8 mouse cellular contexts compared by ENCODE assay signal in genomic region chr10:85929208-85929591, GRCm38 (mm10). TPM values are rescaled to one million over a fixed set of nuclear protein-coding genes. Genes with fewer than 3 reads are reported as not detected.
A peak's percentile ranks its signal among the peaks of the same experiment; 100 is the strongest.
DNase-seq lines count a peak whose midpoint lies in the region; ATAC-seq and TF ChIP-seq lines count a peak whose summit lies in the region.

No protein-coding gene starts in this region.

- H3K4me3 ChIP-seq in heart, embryonic 11.5 days (ENCODE audit: low read depth, low read length), result no peak overlapping the region
- H3K4me3 ChIP-seq in CH12.LX (replicated peaks in 1 of 3; ENCODE audit: low read depth in 2 of 3, low read length in 2 of 3, poor library complexity in 1 of 3), result peak overlapping the region in 2 of 3 experiments; percentile 34 to 55
- H3K4me3 ChIP-seq in forebrain, embryonic 10.5 days, result peak overlapping the region; percentile 61
- peak overlapping the region; percentile 60 for H3K4me3 ChIP-seq in limb, embryonic 13.5 days

- TF ChIP-seq CTCF in CH12.LX (conservative IDR thresholded peaks at IDR 0.05 in 1 of 2, IDR thresholded peaks at IDR 0.05 in 1 of 2; ENCODE audit: low read depth in 2 of 2, low read length in 2 of 2), result no peak

- no peak for TF ChIP-seq EP300 in CH12.LX (IDR thresholded peaks at IDR 0.05; ENCODE audit: low read length)

- dilution Hi-C loops in CH12.LX (cut with MboI; ENCODE audit: extremely low pct_ligation_motif_present, extremely low pct_unique_long_range_greater_than_20kb, low sequenced_read_pairs), result no loop called here

- no peak for TF ChIP-seq RAD21 in CH12.LX (IDR thresholded peaks at IDR 0.05; ENCODE audit: low read depth, low read length)

- H3K27me3 ChIP-seq in heart, embryonic 11.5 days (ENCODE audit: control insufficient read depth, insufficient read depth, low read length), result peaks cover 15% of the 10 kb centered on the region
- H3K27me3 ChIP-seq in CH12.LX (replicated peaks), result peaks cover 23% of the 10 kb centered on the region
- peaks cover 43% of the 10 kb centered on the region for H3K27me3 ChIP-seq in forebrain, embryonic 10.5 days (ENCODE audit: poor library complexity, severe bottlenecking)
- peaks cover 49% of the 10 kb centered on the region for H3K27me3 ChIP-seq in limb, embryonic 13.5 days

- no peak for DNase-seq in heart, adult 11 months
- no peak for DNase-seq in CH12.LX (ENCODE audit: extremely low read depth)
- DNase-seq in forebrain, embryonic 10.5 days (ENCODE audit: extremely low spot score, low spot score), result no peak
- DNase-seq in right cerebral cortex, postnatal 25 days, result no peak
- DNase-seq in lung, postnatal 25 days (ENCODE audit: low spot score), result no peak
- DNase-seq in c-Kit-positive CD71-positive TER-119-positive erythroid progenitor cells, embryonic 14.5 days (ENCODE audit: low spot score), result no peak

- no peak overlapping the region for H3K9ac ChIP-seq in heart, embryonic 11.5 days (ENCODE audit: low read depth, low read length)
- peak overlapping the region; percentile 69 for H3K9ac ChIP-seq in CH12.LX (ENCODE audit: insufficient read depth, low read depth)
- H3K9ac ChIP-seq in limb, embryonic 13.5 days, result no peak overlapping the region

- H3K4me1 ChIP-seq in heart, embryonic 11.5 days (ENCODE audit: control insufficient read depth, insufficient read depth, low read length), result 0 out of 2 replicates have a peak, but pooled peaks cover 4% of the 10 kb centered on the region
- H3K4me1 ChIP-seq in CH12.LX (ENCODE audit: control insufficient read depth in 1 of 2, insufficient read depth in 2 of 2), result peaks cover 8 to 25% of the 10 kb centered on the region in 2 experiments
- peaks cover 23% of the 10 kb centered on the region for H3K4me1 ChIP-seq in forebrain, embryonic 10.5 days
- peaks cover 23% of the 10 kb centered on the region for H3K4me1 ChIP-seq in limb, embryonic 13.5 days

- WGBS in heart, embryonic 11.5 days (ENCODE audit: insufficient replicate concordance), result 54% methylated on average over 11 of the region's 11 CpGs
- 53% methylated on average over 11 of the region's 11 CpGs for whole genome bisulfite sequencing in forebrain, embryonic 10.5 days
- 50% methylated on average over 11 of the region's 11 CpGs for WGBS in limb, embryonic 13.5 days

- H3K9me3 ChIP-seq in heart, embryonic 11.5 days (replicated peaks; ENCODE audit: control insufficient read depth, low read length), result no peaks in the 10 kb centered on the region
- H3K9me3 ChIP-seq in CH12.LX (replicated peaks; ENCODE audit: low read length), result no peaks in the 10 kb centered on the region
- no peaks in the 10 kb centered on the region for H3K9me3 ChIP-seq in forebrain, embryonic 10.5 days
- no peaks in the 10 kb centered on the region for H3K9me3 ChIP-seq in limb, embryonic 13.5 days

- H3K36me3 ChIP-seq in heart, embryonic 11.5 days (ENCODE audit: control insufficient read depth, insufficient read depth, low read length), result no peaks in the 10 kb centered on the region
- no peaks in the 10 kb centered on the region for H3K36me3 ChIP-seq in CH12.LX (replicated peaks in 1 of 2; ENCODE audit: control insufficient read depth in 1 of 2, insufficient read depth in 1 of 2, low read length in 1 of 2)
- H3K36me3 ChIP-seq in forebrain, embryonic 10.5 days (replicated peaks), result no peaks in the 10 kb centered on the region
- no peaks in the 10 kb centered on the region for H3K36me3 ChIP-seq in limb, embryonic 13.5 days

- H3K79me2 ChIP-seq in CH12.LX (replicated peaks; ENCODE audit: control insufficient read depth, extremely low read depth, insufficient read depth, poor library complexity, severe bottlenecking), result no peaks in the 10 kb centered on the region

- ATAC-seq in heart, embryonic 11.5 days (replicated peaks; ENCODE audit: insufficient number of reproducible peaks, low FRiP score, low TSS enrichment), result no peak
- no peak for ATAC-seq in limb, embryonic 13.5 days (ENCODE audit: low FRiP score, low read depth)

- no peak for TF ChIP-seq POLR2A in CH12.LX (IDR thresholded peaks at IDR 0.05; ENCODE audit: low read depth, low read length)

- H3K27ac ChIP-seq in heart, embryonic 11.5 days (ENCODE audit: low read depth, low read length), result no peak overlapping the region
- H3K27ac ChIP-seq in CH12.LX (ENCODE audit: insufficient read depth, low read depth), result no peak overlapping the region
- 0 out of 2 replicates have a peak overlapping the region, but pooled peaks have one; percentile 83 for H3K27ac ChIP-seq in forebrain, embryonic 10.5 days
- no peak overlapping the region for H3K27ac ChIP-seq in limb, embryonic 13.5 days

- H3K4me2 ChIP-seq in heart, embryonic 11.5 days, result peak overlapping the region; percentile 92
- peak overlapping the region; percentile 99 for H3K4me2 ChIP-seq in CH12.LX (ENCODE audit: insufficient read depth, low read depth, poor library complexity, severe bottlenecking)
- peak overlapping the region; percentile 97 for H3K4me2 ChIP-seq in limb, embryonic 13.5 days (replicated peaks)

- in situ Hi-C loops in CH12.LX (cut with MboI; ENCODE audit: low pct_ligation_motif_present, low pct_unique_long_range_greater_than_20kb, low sequenced_read_pairs), result no loop called here

TF ChIP-seq in CH12.LX, 34 proteins besides CTCF, POLR2A, EP300 and RAD21:
- TF ChIP-seq JUN (IDR thresholded peaks at IDR 0.05; ENCODE audit: insufficient read depth, low read depth, low read length), result no peak

RNA-seq across cellular contexts. Expression of gene Ascl4, which starts 1.7 kb away (rescaled TPM):
- not detected in 2 replicates for polyA plus RNA-seq in heart, embryonic 11.5 days (2014; fragmentation: Nextera tagmentation; extraction: Ambion mirVana)
- total RNA-seq in CH12.LX (2012; rRNA removed) (0.13 TPM in 1 of 2 replicates, not detected in the other), CH12.LX (2014; rRNA removed) (not detected in 2 replicates)
- 0.11 TPM in 1 of 2 replicates, not detected in the other for polyA plus RNA-seq in CH12.LX (2012; ENCODE audit: insufficient read length, low read depth)
- polyA plus RNA-seq in forebrain, embryonic 10.5 days (2016; fragmentation: Nextera tagmentation; extraction: Ambion mirVana), result 0.32 and 0.42 TPM in 2 replicates
- 0.33 and 0.66 TPM in 2 replicates for polyA plus RNA-seq in limb, embryonic 13.5 days (2015; fragmentation: Nextera tagmentation; extraction: Ambion mirVana)

RNA-seq across cellular contexts. Expression of gene Prdm4, which starts 12.3 kb away (rescaled TPM):
- 17.1 and 17.2 TPM in 2 replicates for polyA plus RNA-seq in heart, embryonic 11.5 days (2014; fragmentation: Nextera tagmentation; extraction: Ambion mirVana)
- 19.0 and 21.1 TPM in 2 replicates for total RNA-seq in CH12.LX (2012; rRNA removed)
- 23.0 and 23.2 TPM in 2 replicates for total RNA-seq in CH12.LX (2014; rRNA removed)
- 26.5 and 27.9 TPM in 2 replicates for polyA plus RNA-seq in CH12.LX (2012; ENCODE audit: insufficient read length, low read depth)
- 23.7 and 25.8 TPM in 2 replicates for polyA plus RNA-seq in forebrain, embryonic 10.5 days (2016; fragmentation: Nextera tagmentation; extraction: Ambion mirVana)
- 18.3 and 19.1 TPM in 2 replicates for polyA plus RNA-seq in limb, embryonic 13.5 days (2015; fragmentation: Nextera tagmentation; extraction: Ambion mirVana)

RNA-seq across cellular contexts. Expression of gene Rtcb, which starts 28.4 kb away (rescaled TPM):
- polyA plus RNA-seq in heart, embryonic 11.5 days (2014; fragmentation: Nextera tagmentation; extraction: Ambion mirVana), result 113 and 127 TPM in 2 replicates
- total RNA-seq in CH12.LX (2012; rRNA removed) (192 and 217 TPM in 2 replicates), CH12.LX (2014; rRNA removed) (225 and 249 TPM in 2 replicates)
- 239 and 253 TPM in 2 replicates for polyA plus RNA-seq in CH12.LX (2012; ENCODE audit: insufficient read length, low read depth)
- 226 and 234 TPM in 2 replicates for polyA plus RNA-seq in forebrain, embryonic 10.5 days (2016; fragmentation: Nextera tagmentation; extraction: Ambion mirVana)
- polyA plus RNA-seq in limb, embryonic 13.5 days (2015; fragmentation: Nextera tagmentation; extraction: Ambion mirVana), result 219 and 222 TPM in 2 replicates
